Mouse (Mus musculus) urinary bladder, postnatal 10 days (tissue): ENCODE measurements around the gene Sgcg.

Experiments
- DNase-seq: peaks from one replicate; pipeline ENCODE4 v3.0.0; 2022; ENCODE audit warnings: low spot score

Gene Sgcg

GRCm38 (mm10) chr14:61232016-61232568 is 26.2 kb downstream of the Sgcg start:
- DNase-seq: no peak

- DNase-seq: no peak
Measured at GRCm38 (mm10) chr14:61230179-61230578, 28.1 kb downstream of the Sgcg start.

GRCm38 (mm10) chr14:61229763-61230162 is 28.5 kb downstream of the Sgcg start:
- no peak for DNase-seq

GRCm38 (mm10) chr14:61226151-61226550 is 32.1 kb downstream of the Sgcg start:
- no peak for DNase-seq

- DNase-seq: no peak
Measured at GRCm38 (mm10) chr14:61224387-61225077, 33.8 kb downstream of the Sgcg start.

GRCm38 (mm10) chr14:61223740-61224139 is 34.5 kb downstream of the Sgcg start:
- no peak for DNase-seq

GRCm38 (mm10) chr14:61222506-61222905 is 35.8 kb downstream of the Sgcg start:
- DNase-seq: no peak

- DNase-seq: no peak
Measured at GRCm38 (mm10) chr14:61221166-61221565, 37.1 kb downstream of the Sgcg start.

- no peak for DNase-seq
Measured at GRCm38 (mm10) chr14:61211754-61212153, 46.5 kb downstream of the Sgcg start.

GRCm38 (mm10) chr14:61210111-61210510 is 48.2 kb downstream of the Sgcg start:
- DNase-seq: no peak

- no peak for DNase-seq
Measured at GRCm38 (mm10) chr14:61194416-61194815, 63.9 kb downstream of the Sgcg start.

GRCm38 (mm10) chr14:61192326-61192725 is 66.0 kb downstream of the Sgcg start:
- no peak for DNase-seq

GRCm38 (mm10) chr14:61191904-61192303 is 66.4 kb downstream of the Sgcg start:
- DNase-seq: no peak

GRCm38 (mm10) chr14:61173229-61173628 is 85.1 kb downstream of the Sgcg start:
- no peak for DNase-seq

GRCm38 (mm10) chr14:61172548-61173158 is 85.6 kb downstream of the Sgcg start:
- DNase-seq: peak; percentile 92

GRCm38 (mm10) chr14:61171261-61171970 is 86.9 kb downstream of the Sgcg start:
- DNase-seq: no peak
